Mouse (Mus musculus): ENCODE measurements around the gene Efl1.
"Not testable (repeated sequence)": the region's sequence is repeated elsewhere in the genome, so short reads cannot be mapped to it uniquely, and the experiment has no call there.

Gene Efl1

GRCm38 (mm10) chr7:82719740-82720139 lies 71.3 kb downstream of the Efl1 start:
- DNase-seq (ENCODE audit: low spot score in 2 of 2): no peak

- DNase-seq (ENCODE audit: low spot score in 2 of 2): no peak
Observed at GRCm38 (mm10) chr7:82720501-82720900, 72.1 kb downstream of the Efl1 start.

- DNase-seq (ENCODE audit: low spot score in 2 of 2): no peak
Observed at GRCm38 (mm10) chr7:82720906-82721305, 72.5 kb downstream of the Efl1 start.

- no peak for DNase-seq (ENCODE audit: low spot score in 2 of 2)
Observed at GRCm38 (mm10) chr7:82722486-82723123, 74.2 kb downstream of the Efl1 start.

- no peak for DNase-seq (ENCODE audit: low spot score in 2 of 2)
Observed at GRCm38 (mm10) chr7:82723151-82723871, 74.9 kb downstream of the Efl1 start.

- DNase-seq (ENCODE audit: low spot score in 2 of 2): no peak
Observed at GRCm38 (mm10) chr7:82724491-82724890, 76.1 kb downstream of the Efl1 start.

GRCm38 (mm10) chr7:82725006-82725636 lies 76.7 kb downstream of the Efl1 start:
- DNase-seq (ENCODE audit: low spot score in 2 of 2): no peak

- DNase-seq (ENCODE audit: low spot score in 2 of 2): no peak
Observed at GRCm38 (mm10) chr7:82725741-82726450, 77.5 kb downstream of the Efl1 start.

- no peak for DNase-seq (ENCODE audit: low spot score in 2 of 2)
Observed at GRCm38 (mm10) chr7:82727066-82727465, 78.7 kb downstream of the Efl1 start.

- DNase-seq (ENCODE audit: low spot score in 2 of 2): not testable (repeated sequence)
Observed at GRCm38 (mm10) chr7:82729009-82729408, 80.6 kb downstream of the Efl1 start.

GRCm38 (mm10) chr7:82733118-82733517 lies 84.7 kb downstream of the Efl1 start:
- DNase-seq (ENCODE audit: low spot score in 2 of 2): no peak

- DNase-seq (ENCODE audit: low spot score in 2 of 2): no peak
Observed at GRCm38 (mm10) chr7:82733995-82734394, 85.6 kb downstream of the Efl1 start.

- peak in 1 of 2 experiments; percentile 27 for DNase-seq (ENCODE audit: low spot score in 2 of 2)
Observed at GRCm38 (mm10) chr7:82734748-82735600, 86.6 kb downstream of the Efl1 start.

GRCm38 (mm10) chr7:82743116-82743765 lies 94.8 kb downstream of the Efl1 start:
- DNase-seq (ENCODE audit: low spot score in 2 of 2): peak; percentile 40 to 43

- no peak for DNase-seq (ENCODE audit: low spot score in 2 of 2)
Observed at GRCm38 (mm10) chr7:82744167-82744715, 95.8 kb downstream of the Efl1 start.

- no peak for DNase-seq (ENCODE audit: low spot score in 2 of 2)
Observed at GRCm38 (mm10) chr7:82748812-82749211, 100.4 kb downstream of the Efl1 start.

- no peak for DNase-seq (ENCODE audit: low spot score in 2 of 2)
Observed at GRCm38 (mm10) chr7:82749239-82749638, 100.8 kb downstream of the Efl1 start.

- no peak for DNase-seq (ENCODE audit: low spot score in 2 of 2)
Observed at GRCm38 (mm10) chr7:82752171-82753085, 104.0 kb downstream of the Efl1 start.

GRCm38 (mm10) chr7:82755602-82756155 lies 107.3 kb downstream of the Efl1 start:
- no peak for DNase-seq (ENCODE audit: low spot score in 2 of 2)

Measured in right cerebral cortex, adult 2 months (tissue).